Mouse (Mus musculus): ENCODE results near the gene Usb1. TPM values are rescaled to one million over a fixed set of nuclear protein-coding genes. Genes with fewer than 3 reads are reported as not detected.

The Usb1 gene
- polyA plus RNA-seq (2012; rRNA removed): 39.3 and 54.8 TPM in 2 replicates

DNA sequence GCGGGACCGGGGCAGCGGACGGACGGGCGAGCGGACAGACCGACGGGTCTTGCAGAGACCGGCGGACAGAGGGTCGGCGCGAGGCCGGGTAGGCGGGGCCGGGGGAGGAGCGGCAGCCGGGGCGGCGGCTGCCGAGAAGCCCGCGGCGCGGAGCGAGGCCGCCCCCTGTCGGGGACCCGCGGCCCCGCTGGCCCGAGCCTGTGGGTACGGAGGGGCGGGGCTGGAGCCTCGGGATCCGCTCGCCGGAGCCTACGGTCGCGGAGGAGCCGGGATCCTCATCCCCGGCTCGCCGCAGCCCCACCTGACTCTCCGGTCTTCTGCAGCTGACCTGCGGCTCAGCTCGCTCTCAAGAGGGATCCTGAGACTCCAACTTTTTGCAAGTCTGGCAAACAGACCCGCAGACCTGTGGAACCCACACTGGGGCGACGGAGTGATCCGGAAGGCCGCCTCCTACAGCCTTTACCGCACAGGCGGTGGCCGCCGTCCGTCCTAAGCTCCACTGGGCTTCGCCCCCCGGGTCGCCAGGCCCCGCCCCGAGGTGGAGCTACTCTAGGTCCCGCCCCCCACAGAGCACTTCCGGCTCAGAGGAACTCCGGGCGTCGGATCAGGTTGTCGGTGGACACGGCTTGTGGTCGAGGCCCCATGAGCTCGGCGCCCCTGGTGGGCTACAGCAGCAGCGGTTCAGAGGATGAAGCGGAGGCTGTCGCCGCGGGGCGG lies at the start of gene Usb1, which contains the start of gene Zfp319:
Gene Usb1 (plus strand): TSS at position 565 of the 717 bp plus-strand sequence.
Gene Zfp319 (minus strand): TSS at position 231 of the 717 bp plus-strand sequence.
- peak; percentile 97 for DNase-seq (ENCODE audit: low read depth)
- TF ChIP-seq POLR2A (IDR thresholded peaks at IDR 0.05; ENCODE audit: borderline replicate concordance, extremely low read depth, insufficient read depth, insufficient read length, poor library complexity, severe bottlenecking) (peak; percentile 79), CTCF (IDR thresholded peaks at IDR 0.05; ENCODE audit: borderline replicate concordance, extremely low read depth, insufficient read depth, insufficient read length) (peak; percentile 66)

DNA sequence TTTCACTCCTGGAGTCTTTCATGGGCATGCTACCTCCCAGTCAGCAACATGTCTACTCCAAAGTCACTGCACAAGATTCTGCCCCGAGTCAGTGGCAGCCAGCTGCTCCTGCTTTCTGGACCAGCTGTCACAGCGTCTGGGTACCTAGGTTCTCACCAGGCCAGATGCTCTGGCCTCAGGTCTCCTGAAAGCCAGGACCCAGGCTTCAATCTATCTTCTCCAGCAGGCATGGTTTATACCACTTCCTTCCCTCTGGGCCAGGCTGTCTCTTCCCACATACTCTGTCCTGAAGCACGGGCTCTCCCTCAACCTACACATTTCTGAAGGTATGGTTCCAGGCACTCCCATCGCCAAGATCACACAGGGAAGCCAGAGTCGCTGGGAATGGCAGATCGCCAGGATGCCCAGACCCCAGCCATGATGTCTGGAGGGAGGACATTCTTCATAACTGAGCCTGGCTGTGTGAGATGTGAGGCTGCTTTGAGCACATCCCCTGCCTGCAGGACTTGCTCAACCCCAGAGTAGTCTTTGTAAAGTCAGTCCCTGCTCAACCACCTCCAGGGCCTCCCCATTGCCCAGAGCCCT lies 42.9 kb upstream of the Usb1 start:
- DNase-seq (ENCODE audit: low read depth): no peak
- TF ChIP-seq POLR2A (IDR thresholded peaks at IDR 0.05; ENCODE audit: borderline replicate concordance, extremely low read depth, insufficient read depth, insufficient read length, poor library complexity, severe bottlenecking) (no peak), CTCF (IDR thresholded peaks at IDR 0.05; ENCODE audit: borderline replicate concordance, extremely low read depth, insufficient read depth, insufficient read length) (no peak)

DNA sequence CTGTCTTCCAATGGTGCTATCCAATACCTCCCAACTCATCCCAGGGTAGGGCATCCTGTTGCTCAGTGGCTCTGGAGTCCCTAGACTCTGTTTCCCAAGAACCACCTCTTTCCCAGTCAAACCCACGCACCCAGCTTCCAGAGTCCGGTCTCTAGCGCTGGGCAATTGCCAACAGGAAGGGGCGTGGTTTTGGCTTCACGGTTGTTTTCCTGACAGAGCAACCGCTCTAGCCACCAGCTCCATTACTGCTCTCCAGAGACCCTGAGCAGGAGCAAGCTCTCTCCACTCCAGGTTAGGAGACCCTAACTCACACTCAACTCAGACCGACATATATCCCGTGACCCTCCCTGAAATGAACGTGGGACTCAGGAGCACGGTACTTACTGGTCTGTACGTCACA lies 38.9 kb upstream of the Usb1 start:
- TF ChIP-seq POLR2A (IDR thresholded peaks at IDR 0.05; ENCODE audit: borderline replicate concordance, extremely low read depth, insufficient read depth, insufficient read length, poor library complexity, severe bottlenecking) (no peak), CTCF (IDR thresholded peaks at IDR 0.05; ENCODE audit: borderline replicate concordance, extremely low read depth, insufficient read depth, insufficient read length) (no peak)
- DNase-seq (ENCODE audit: low read depth): peak; percentile 26

DNA sequence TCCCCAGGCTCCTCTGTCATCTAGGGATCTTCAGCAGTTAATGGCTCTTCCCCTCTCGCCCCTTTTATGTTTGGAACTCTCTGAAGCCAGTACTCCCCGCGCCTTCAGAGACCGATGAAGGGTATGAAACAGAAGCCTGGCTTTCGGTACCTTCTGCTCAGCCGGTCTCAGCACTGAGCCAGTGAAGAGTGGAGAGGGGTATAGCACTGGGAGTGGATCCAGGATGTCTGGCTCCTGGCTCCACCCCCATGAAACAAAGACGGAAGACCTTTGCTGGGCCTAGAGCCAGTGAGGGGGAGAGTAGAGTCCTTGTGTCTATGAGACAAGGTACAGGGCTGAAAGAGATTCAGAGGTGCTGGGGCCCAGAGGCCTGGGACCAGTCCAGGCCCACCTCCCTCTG lies 38.2 kb upstream of the Usb1 start:
- TF ChIP-seq CTCF (IDR thresholded peaks at IDR 0.05; ENCODE audit: borderline replicate concordance, extremely low read depth, insufficient read depth, insufficient read length) (no peak), POLR2A (IDR thresholded peaks at IDR 0.05; ENCODE audit: borderline replicate concordance, extremely low read depth, insufficient read depth, insufficient read length, poor library complexity, severe bottlenecking) (no peak)
- peak; percentile 77 for DNase-seq (ENCODE audit: low read depth)

DNA sequence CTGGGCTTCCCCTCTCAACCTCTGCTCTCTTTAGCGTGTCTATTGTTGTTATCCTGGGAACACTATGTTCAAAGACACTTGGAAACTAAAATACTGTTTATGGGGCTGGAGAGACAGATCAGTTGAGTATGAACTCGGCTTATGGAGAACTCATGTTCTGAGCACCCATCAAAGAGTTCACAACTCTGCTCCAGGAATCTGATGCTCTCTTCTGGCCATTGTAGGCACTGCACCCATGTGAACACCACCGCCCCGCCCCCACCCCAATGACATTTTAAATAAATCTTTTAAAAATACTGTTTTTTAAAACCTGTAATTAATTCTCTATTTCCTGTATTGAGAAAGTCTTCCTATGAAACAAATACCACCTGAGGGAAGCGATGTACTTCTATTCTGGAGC lies 29.7 kb upstream of the Usb1 start:
- peak; percentile 58 for DNase-seq (ENCODE audit: low read depth)
- TF ChIP-seq CTCF (IDR thresholded peaks at IDR 0.05; ENCODE audit: borderline replicate concordance, extremely low read depth, insufficient read depth, insufficient read length) (peak; percentile 63; the same call in 1 of the 2 replicates), POLR2A (IDR thresholded peaks at IDR 0.05; ENCODE audit: borderline replicate concordance, extremely low read depth, insufficient read depth, insufficient read length, poor library complexity, severe bottlenecking) (no peak)

DNA sequence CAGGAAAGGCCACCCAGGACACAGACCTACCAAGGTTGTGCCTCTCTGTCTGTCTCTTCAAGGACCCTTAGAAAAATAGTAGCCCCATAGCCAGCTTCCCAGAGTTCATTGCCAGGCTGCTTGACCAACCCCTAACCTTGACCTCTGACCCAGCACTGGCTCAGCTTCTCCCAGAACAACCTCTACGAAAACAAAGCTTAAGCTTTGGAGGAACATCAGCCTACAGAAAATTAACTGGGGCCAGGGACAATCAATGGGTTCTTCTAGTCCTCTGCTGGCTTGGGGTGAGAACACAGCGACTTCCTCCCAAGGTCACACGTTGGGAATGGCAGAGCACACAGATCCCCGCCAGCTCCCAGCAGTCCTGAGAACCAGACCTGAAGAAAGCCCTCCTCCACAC lies 26.6 kb upstream of the Usb1 start:
- TF ChIP-seq CTCF (IDR thresholded peaks at IDR 0.05; ENCODE audit: borderline replicate concordance, extremely low read depth, insufficient read depth, insufficient read length) (no peak), POLR2A (IDR thresholded peaks at IDR 0.05; ENCODE audit: borderline replicate concordance, extremely low read depth, insufficient read depth, insufficient read length, poor library complexity, severe bottlenecking) (no peak)
- no peak for DNase-seq (ENCODE audit: low read depth)

DNA sequence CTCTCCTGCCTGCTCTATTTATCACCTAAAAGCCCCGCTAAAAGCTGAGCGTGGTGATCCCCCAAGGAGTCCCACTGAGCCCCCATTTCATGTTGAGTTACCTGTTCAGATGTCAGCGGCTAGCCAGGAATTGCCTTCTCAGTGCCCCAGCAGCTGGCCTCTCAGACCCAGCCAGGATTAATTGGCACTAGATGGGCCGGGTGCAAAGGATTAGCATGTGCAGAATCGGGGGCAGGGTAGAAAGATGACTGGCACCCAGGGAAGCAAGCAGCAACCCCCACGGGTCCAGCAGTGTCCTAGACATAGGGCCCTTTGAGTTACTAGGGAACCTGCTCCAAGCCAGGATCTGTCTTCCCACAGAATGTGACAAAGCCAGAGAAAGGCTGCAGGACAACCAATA lies 25.7 kb upstream of the Usb1 start, which contains the start of gene Cngb1:
Gene Cngb1 (minus strand): TSS at position 155 of the 400 bp plus-strand sequence.
- TF ChIP-seq POLR2A (IDR thresholded peaks at IDR 0.05; ENCODE audit: borderline replicate concordance, extremely low read depth, insufficient read depth, insufficient read length, poor library complexity, severe bottlenecking) (no peak), CTCF (IDR thresholded peaks at IDR 0.05; ENCODE audit: borderline replicate concordance, extremely low read depth, insufficient read depth, insufficient read length) (no peak)
- no peak for DNase-seq (ENCODE audit: low read depth)

DNA sequence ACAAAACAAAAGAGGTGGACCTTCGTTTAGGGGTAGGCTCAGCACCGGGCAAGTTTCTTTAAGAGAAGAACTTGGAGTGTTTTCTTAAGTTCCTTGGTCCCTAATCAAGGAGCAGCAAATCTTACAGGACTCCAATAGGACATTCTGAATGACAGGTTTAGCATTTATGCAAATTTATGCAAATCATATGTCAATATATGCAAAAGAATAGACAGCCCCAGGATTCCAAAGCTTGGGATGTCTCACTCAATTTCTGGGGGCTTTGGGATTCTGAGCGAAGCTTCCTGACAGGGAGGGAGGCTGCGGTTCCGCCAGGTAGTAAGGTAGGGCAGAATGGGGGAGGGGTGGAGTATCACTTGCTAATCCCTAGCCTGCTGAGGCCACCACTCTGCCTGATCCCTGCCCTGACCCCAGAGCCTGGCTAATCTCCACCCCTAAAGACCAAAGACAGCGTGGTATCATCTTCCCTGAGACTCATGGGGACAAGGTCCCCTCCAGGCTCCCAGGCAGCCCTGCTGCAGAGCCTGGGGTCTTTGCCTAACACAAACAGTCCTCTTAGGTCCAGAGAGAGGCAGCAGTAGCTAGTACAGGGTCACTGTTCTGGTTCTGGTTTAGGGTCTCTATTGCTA lies 21.6 kb upstream of the Usb1 start, which contains the start of gene Tepp:
Gene Tepp (plus strand): TSS at position 225 of the 629 bp plus-strand sequence.
- TF ChIP-seq POLR2A (IDR thresholded peaks at IDR 0.05; ENCODE audit: borderline replicate concordance, extremely low read depth, insufficient read depth, insufficient read length, poor library complexity, severe bottlenecking): no peak
- TF ChIP-seq CTCF (IDR thresholded peaks at IDR 0.05; ENCODE audit: borderline replicate concordance, extremely low read depth, insufficient read depth, insufficient read length): no peak
- DNase-seq (ENCODE audit: low read depth): peak; percentile 46

DNA sequence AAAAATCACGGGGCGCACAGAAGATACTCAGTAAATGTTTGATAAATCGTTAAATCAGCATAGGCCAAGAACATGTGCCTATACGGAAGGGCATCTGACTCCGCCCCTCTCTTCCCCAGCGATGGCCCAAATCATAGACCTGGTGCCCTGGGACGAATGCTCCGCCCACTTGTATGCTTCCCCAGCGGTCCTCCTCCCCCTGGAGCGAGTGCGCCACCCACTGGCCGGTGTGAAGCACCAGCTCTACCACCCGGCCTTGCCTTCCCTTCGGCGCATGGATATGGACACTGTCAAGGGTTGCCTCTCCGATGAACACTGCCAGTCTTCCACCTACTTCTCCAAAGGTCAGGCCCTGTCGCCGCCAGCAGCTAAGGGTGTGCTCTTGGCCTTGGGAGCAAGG lies 19.2 kb upstream of the Usb1 start:
- TF ChIP-seq POLR2A (IDR thresholded peaks at IDR 0.05; ENCODE audit: borderline replicate concordance, extremely low read depth, insufficient read depth, insufficient read length, poor library complexity, severe bottlenecking) (no peak), CTCF (IDR thresholded peaks at IDR 0.05; ENCODE audit: borderline replicate concordance, extremely low read depth, insufficient read depth, insufficient read length) (no peak)
- DNase-seq (ENCODE audit: low read depth): no peak

DNA sequence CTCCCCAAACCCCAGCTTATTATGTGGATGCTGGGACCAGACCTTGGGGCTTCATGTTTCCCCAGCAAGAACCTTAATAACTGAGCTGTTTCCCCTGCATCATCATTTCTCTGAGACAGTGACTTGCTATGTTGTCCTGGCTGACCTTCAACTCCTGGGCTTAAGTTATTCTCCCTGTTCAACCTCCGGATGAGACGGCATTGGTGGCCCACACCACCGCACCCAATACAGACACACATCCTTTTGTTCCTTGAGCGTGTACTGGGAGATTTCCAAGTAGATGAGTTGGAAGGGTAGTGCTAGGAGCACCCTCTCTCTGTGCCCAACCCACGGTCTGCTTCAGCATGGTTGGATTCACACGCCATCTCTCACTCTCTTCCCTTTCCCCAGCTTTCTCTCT lies 18.2 kb upstream of the Usb1 start:
- no peak for DNase-seq (ENCODE audit: low read depth)
- no peak for TF ChIP-seq POLR2A (IDR thresholded peaks at IDR 0.05; ENCODE audit: borderline replicate concordance, extremely low read depth, insufficient read depth, insufficient read length, poor library complexity, severe bottlenecking)
- no peak for TF ChIP-seq CTCF (IDR thresholded peaks at IDR 0.05; ENCODE audit: borderline replicate concordance, extremely low read depth, insufficient read depth, insufficient read length)

DNA sequence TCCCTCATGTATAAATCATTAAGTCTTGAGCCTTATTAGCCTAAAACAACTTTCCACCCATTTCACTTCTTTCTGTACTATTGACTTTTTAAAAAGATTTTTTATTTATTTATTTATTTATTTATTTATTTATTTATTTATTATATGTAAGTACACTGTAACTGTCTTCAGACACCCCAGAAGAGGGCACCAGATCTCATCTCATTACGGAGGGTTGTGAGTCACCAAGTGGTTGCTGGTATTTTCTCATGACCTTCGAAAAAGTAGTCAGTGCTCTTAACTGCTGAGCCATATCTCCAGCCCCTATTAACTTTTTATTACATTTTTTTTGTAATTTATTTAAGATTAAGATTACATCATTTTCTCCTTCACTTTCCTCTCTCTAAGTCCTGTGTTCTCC lies 17.4 kb upstream of the Usb1 start:
- TF ChIP-seq POLR2A (IDR thresholded peaks at IDR 0.05; ENCODE audit: borderline replicate concordance, extremely low read depth, insufficient read depth, insufficient read length, poor library complexity, severe bottlenecking): no peak
- no peak for TF ChIP-seq CTCF (IDR thresholded peaks at IDR 0.05; ENCODE audit: borderline replicate concordance, extremely low read depth, insufficient read depth, insufficient read length)
- no peak for DNase-seq (ENCODE audit: low read depth)
